ENCODE assay signal across 8 mouse cellular contexts in the genomic region with DNA sequence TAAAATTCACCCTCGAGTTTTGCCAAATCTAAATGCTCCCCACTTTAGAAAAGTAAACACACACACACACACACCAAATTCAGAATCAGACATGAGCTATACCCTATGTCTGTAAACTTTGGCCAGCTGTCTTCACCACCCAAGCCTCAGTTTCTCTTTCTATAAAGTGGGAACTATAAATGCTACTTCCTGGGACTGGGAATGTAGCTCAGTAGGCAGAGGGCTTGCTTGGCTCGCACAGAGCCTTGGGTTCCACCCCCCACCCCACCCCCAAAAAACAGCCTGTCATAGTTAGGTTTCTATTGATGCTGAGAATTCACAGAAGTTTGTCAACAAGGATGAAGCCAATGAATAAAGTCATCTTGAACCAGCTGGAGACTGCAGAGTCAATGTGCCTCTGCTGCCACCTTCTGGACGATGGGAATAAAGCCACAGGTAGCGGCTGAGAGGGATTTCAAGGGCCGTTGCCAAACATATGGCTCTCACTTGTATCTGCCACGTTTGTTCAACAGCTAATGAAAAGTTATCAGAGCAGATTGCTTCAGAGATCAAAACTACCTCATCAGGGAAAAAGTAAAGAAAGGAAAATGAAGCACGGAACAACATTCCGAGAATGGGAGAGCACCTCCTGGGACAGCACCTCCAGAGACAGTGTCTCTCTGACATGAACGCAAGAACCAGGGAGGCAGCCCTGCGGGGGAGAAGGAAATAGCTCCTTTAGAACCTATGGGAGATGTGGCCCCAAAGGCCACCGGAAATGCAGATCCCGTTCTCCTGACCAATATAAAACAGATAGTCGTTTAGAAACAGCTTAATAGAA. TPM values are rescaled to one million over a fixed set of nuclear protein-coding genes. Genes with fewer than 3 reads are reported as not detected.
DNase-seq lines count a peak whose midpoint lies in the region; ATAC-seq lines count a peak whose summit lies in the region.

No protein-coding gene starts in this region.

- H3K4me2 ChIP-seq in limb, embryonic 13.5 days (replicated peaks), result peak overlapping the region; percentile 44
- H3K4me2 ChIP-seq in stomach, embryonic 15.5 days, result peak overlapping the region; percentile 35; the same call in 1 of the 2 replicates

- no peaks in the 10 kb centered on the region for H3K36me3 ChIP-seq in limb, embryonic 13.5 days
- H3K36me3 ChIP-seq in stomach, embryonic 15.5 days, result no peaks in the 10 kb centered on the region

- H3K27me3 ChIP-seq in limb, embryonic 13.5 days, result no peaks in the 10 kb centered on the region
- H3K27me3 ChIP-seq in stomach, embryonic 15.5 days (replicated peaks), result no peaks in the 10 kb centered on the region

- peaks cover 11% of the 10 kb centered on the region; the same call in 1 of the 2 replicates for H3K4me1 ChIP-seq in limb, embryonic 13.5 days
- peaks cover 10% of the 10 kb centered on the region; the same call in 1 of the 2 replicates for H3K4me1 ChIP-seq in stomach, embryonic 15.5 days

- 16% methylated on average over 13 of the region's 13 CpGs for WGBS in limb, embryonic 13.5 days
- WGBS in stomach, embryonic 15.5 days, result 12% methylated on average over 13 of the region's 13 CpGs

- H3K27ac ChIP-seq in limb, embryonic 13.5 days, result peak overlapping the region; percentile 33; the same call in 1 of the 2 replicates
- peak overlapping the region; percentile 71; the same call in 1 of the 2 replicates for H3K27ac ChIP-seq in stomach, embryonic 15.5 days

- ATAC-seq in granulocyte monocyte progenitor cell, adult 5-6 weeks (replicated peaks; ENCODE audit: poor library complexity, severe bottlenecking), result peak; percentile 79
- ATAC-seq in limb, embryonic 13.5 days (ENCODE audit: low FRiP score, low read depth), result peak; percentile 67; the same call in 1 of the 2 replicates
- peak; percentile 63; the same call in 1 of the 2 replicates for ATAC-seq in stomach, embryonic 15.5 days (ENCODE audit: insufficient read depth, low FRiP score, low read depth)

- H3K4me3 ChIP-seq in limb, embryonic 13.5 days, result no peak overlapping the region
- H3K4me3 ChIP-seq in stomach, embryonic 15.5 days (replicated peaks), result no peak overlapping the region

- no peak overlapping the region for H3K9ac ChIP-seq in limb, embryonic 13.5 days
- no peak overlapping the region for H3K9ac ChIP-seq in stomach, embryonic 15.5 days

- H3K9me3 ChIP-seq in limb, embryonic 13.5 days, result no peaks in the 10 kb centered on the region; the same call in 1 of the 2 replicates
- H3K9me3 ChIP-seq in stomach, embryonic 15.5 days, result no peaks in the 10 kb centered on the region

- DNase-seq in 3T3-L1 (ENCODE audit: low read depth, low spot score), result peak; percentile 94
- DNase-seq in adrenal gland, adult 2 months, result peak; percentile 83
- peak; percentile 83 for DNase-seq in embryo, embryonic 11.5 days (ENCODE audit: low read depth, low spot score)
- peak; percentile 84 for DNase-seq in kidney, adult 9 months
- DNase-seq in neural tube, embryonic 10.5 days (ENCODE audit: extremely low spot score, low spot score), result peak; percentile 86

RNA-seq across cellular contexts. Expression of a gene that starts 42.3 kb away (rescaled TPM):
- total RNA-seq in adrenal gland, adult 2 months (2021), result 10 to 100 TPM; 41.8 to 43.0 TPM
- 1.8 and 2.1 TPM in 2 replicates for polyA plus RNA-seq in adrenal gland, adult 2 months (2012; rRNA removed)
- total RNA-seq in granulocyte monocyte progenitor cell, adult 5-6 weeks (2014; fragmentation: Nextera tagmentation), result 45.4 and 52.5 TPM in 2 replicates
- total RNA-seq in granulocyte monocyte progenitor cell, adult 5-6 weeks (2017), result 102 and 105 TPM in 2 replicates
- polyA plus RNA-seq in limb, embryonic 13.5 days (2015; fragmentation: Nextera tagmentation; extraction: Ambion mirVana), result 57.9 and 64.0 TPM in 2 replicates
- 41.9 and 46.3 TPM in 2 replicates for polyA plus RNA-seq in stomach, embryonic 15.5 days (2015; fragmentation: Nextera tagmentation; extraction: Ambion mirVana)

Comparison
In these comparisons a context has a peak if more than half of its experiments do, and no peak if none do; other contexts are left out.
1. RNA of a gene that starts 42.3 kb away (polyA plus RNA-seq): 57.9 to 64.0 TPM in limb, embryonic 13.5 days and 41.9 to 46.3 TPM in stomach, embryonic 15.5 days; 1.8 to 2.1 TPM in adrenal gland, adult 2 months; every median in the first group is over 10 times any median in the second.
2. Peak in every context shown above with its lines, with median percentiles within 50 percentile points of each other: DNase-seq and ATAC-seq.